Mouse (Mus musculus) R1 (cell line): ENCODE data around the gene Chit1.

Experiments used
- DNase-seq: peaks from one replicate; pipeline ENCODE4 v3.0.0-alpha.2; 2018; ENCODE audit warnings: low read depth, low spot score

The Chit1 gene

GRCm38 (mm10) chr1:134184089-134184488 lies 73.0 kb downstream of the Chit1 start:
- no peak for DNase-seq

- no peak for DNase-seq
These were observed 77.2 kb downstream of the Chit1 start for GRCm38 (mm10) chr1:134188217-134188616.

GRCm38 (mm10) chr1:134188989-134189729 lies 78.1 kb downstream of the Chit1 start:
- peak; percentile 96 for DNase-seq

- no peak for DNase-seq
These were observed 80.2 kb downstream of the Chit1 start for GRCm38 (mm10) chr1:134191192-134191591.

GRCm38 (mm10) chr1:134192024-134192423 lies 81.0 kb downstream of the Chit1 start:
- no peak for DNase-seq

GRCm38 (mm10) chr1:134193126-134193525 lies 82.1 kb downstream of the Chit1 start, which contains the start of gene Mybph:
TSS of gene Mybph (plus strand) at chr1:134193448.
- DNase-seq: no peak

- DNase-seq: no peak
These were observed 82.7 kb downstream of the Chit1 start for GRCm38 (mm10) chr1:134193674-134194197.

- DNase-seq: no peak
These were observed 83.4 kb downstream of the Chit1 start for GRCm38 (mm10) chr1:134194298-134195022.

GRCm38 (mm10) chr1:134195117-134195516 lies 84.1 kb downstream of the Chit1 start:
- DNase-seq: no peak

GRCm38 (mm10) chr1:134195571-134195970 lies 84.5 kb downstream of the Chit1 start:
- no peak for DNase-seq

GRCm38 (mm10) chr1:134195979-134196378 lies 84.9 kb downstream of the Chit1 start:
- DNase-seq: no peak

- peak; percentile 68 for DNase-seq
These were observed 85.3 kb downstream of the Chit1 start for GRCm38 (mm10) chr1:134196386-134196785.

- DNase-seq: no peak
These were observed 86.4 kb downstream of the Chit1 start for GRCm38 (mm10) chr1:134197325-134197982.

- no peak for DNase-seq
These were observed 87.4 kb downstream of the Chit1 start for GRCm38 (mm10) chr1:134198197-134198995.

- no peak for DNase-seq
These were observed 89.4 kb downstream of the Chit1 start for GRCm38 (mm10) chr1:134200481-134200880.
